Mouse (Mus musculus) spleen, postnatal 36 days (tissue): ENCODE results near the gene Nip7.
A peak's percentile ranks its signal among the peaks of the same experiment; 100 is the strongest.
"Not testable (repeated sequence)": the region's sequence is repeated elsewhere in the genome, so short reads cannot be mapped to it uniquely, and the experiment has no call there.

Experiments
- DNase-seq, 2 experiments: peaks; one replicate each; pipeline ENCODE4 v3.0.0; 2022; ENCODE audit warnings: low spot score in 2 of 2, mixed read lengths in 1 of 2

The Nip7 gene

DNA sequence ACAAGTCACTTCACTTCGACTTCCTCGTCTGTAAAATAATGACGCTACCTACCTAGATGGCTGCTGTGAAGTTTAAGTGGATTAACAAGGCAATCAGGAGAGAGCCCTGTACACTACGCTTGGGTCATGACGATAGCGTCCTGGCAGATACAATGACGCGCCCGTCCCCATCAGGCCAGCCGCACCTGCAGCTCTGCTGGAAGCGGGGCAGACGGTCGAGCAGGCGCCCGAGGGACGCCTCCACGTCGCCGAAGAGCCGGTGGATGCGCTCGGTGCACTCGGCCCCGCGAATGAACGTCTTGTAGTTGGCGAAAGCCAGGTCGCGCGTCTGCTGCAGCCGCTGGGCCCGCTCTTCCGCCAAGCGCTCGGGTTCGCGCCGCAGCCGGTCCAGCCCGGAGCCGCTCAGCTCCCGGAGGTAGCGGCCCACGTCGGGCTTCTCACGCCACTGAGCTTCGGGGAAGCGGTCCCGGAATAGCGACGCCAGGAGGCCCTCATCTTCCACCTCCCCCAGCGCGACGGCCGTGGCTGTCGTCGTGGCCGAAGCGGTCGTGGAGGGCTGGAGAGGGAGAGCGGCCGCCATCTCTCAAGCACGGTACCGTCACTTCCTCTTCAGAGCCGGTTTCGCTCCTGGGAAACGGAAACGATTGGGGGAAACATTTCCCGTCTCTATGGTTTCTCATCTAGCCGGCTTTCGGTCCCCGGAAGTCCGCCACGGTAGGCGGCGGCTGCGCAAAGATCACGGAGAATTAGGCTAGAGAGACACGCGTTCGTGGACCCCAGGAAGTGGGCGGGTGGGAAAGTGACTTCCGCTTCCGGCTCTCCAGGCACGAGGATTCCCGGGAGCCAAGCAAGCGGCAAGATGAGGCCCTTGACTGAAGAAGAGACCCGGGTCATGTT, at the start of gene Nip7, which contains the start of gene Cog8:
TSS of gene Nip7 (plus strand) at position 802 of the 897 bp plus-strand sequence.
TSS of gene Cog8 (minus strand) at position 614 of the 897 bp plus-strand sequence.
- peak; percentile 96 for DNase-seq

- no peak for DNase-seq
These were observed 48.9 kb upstream of the Nip7 start for GRCm38 (mm10) chr8:107007795-107008194.

- DNase-seq, result no peak
These were observed 44.0 kb upstream of the Nip7 start for GRCm38 (mm10) chr8:107012666-107013065.

DNA sequence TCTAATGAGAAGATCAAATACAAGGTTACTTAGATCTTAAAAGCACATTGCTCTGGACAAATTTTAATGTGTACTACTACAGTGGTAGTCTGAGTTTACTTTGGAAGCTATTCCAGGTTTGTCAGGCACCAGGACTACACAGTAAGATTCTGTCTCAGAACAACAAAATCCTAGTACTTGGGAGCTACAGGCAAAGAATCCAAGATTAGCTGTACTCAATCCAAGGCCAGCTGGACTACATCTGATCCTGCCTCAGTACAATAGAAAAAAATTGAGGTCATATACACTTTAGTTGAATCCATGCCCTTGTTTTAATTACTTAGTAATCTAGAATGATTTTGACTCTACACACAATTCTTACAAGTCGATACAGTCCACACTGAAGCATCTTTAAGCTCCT, 41.8 kb upstream of the Nip7 start:
- no peak for DNase-seq

GRCm38 (mm10) chr8:107023479-107023878, 33.2 kb upstream of the Nip7 start:
- DNase-seq, result no peak

GRCm38 (mm10) chr8:107029310-107029709, 27.4 kb upstream of the Nip7 start:
- DNase-seq, result no peak

- DNase-seq, result no peak
These were observed 26.6 kb upstream of the Nip7 start for GRCm38 (mm10) chr8:107030058-107030457.

DNA sequence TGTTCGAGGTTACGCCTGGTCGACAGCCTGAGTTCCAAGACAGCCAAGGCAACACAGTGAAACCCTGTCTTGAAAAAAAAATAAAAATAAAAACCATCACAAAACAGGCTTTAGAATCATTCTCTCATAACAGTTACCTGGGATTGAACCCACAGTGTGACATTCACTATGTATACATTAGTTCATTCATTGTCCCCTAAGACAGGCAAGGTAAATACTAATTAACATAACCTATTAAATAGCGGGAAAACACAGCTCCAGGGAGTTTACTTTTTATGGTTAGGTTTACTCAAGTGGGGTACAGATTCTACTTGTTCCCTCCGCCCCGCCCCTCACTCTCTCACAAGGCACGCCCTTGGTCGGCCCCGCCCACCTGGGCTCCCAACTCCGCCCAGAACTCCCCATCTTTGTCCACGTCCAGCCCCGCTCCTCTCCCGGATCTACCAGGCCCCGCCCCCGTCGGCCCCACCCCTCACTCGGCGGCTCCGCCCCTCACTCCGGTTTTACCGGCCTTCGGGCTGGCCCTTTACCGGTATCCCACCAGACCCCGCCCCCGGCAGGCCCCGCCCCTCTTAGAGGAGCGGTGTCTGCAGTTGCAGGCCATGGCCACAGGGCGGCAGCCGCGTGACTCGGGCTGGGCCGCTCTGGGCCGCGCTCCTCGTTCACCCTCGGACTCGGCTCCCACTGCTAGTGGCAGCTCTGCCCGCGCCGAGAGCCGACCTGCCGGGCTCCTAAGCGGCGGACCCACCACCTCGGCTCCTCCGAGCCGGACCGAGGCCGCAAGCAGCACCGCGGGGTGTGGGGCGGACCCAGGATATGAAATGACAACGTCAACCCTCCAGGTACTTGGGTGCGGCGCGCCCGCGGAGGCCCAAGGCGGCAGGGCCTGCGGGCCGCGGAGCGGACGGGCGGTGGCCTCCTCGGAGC, 25.8 kb upstream of the Nip7 start, which contains the start of gene Vps4a:
TSS of gene Vps4a (plus strand) at position 573 of the 927 bp plus-strand sequence.
- peak; percentile 94 to 95 for DNase-seq

DNA sequence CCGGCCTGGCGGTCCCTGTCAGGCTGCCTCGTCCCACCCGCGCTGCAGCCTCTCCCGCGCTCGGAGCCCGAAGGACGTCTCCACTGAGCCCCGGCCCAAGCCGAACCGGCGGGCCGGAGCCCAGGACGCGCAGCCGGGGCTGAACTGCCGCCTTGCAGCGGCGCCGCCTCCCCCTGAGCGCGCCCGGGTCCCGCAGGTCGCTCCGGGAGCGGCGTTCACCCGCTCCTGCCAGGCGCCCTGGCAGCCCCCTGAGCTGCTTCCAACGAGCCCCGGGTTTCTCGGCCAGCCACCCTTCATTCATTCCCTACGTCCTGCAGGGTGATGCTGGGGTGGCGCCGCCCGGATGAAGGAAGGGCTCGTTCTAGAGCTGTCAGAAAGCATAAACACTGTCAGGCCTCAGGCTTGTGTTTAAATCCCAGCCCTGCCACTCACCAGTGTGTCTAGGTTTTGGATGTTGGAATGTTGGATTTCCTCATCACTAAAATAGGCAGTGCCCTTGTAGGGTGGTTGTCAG, 25.0 kb upstream of the Nip7 start:
- peak in 1 of 2 experiments; percentile 9 for DNase-seq

DNA sequence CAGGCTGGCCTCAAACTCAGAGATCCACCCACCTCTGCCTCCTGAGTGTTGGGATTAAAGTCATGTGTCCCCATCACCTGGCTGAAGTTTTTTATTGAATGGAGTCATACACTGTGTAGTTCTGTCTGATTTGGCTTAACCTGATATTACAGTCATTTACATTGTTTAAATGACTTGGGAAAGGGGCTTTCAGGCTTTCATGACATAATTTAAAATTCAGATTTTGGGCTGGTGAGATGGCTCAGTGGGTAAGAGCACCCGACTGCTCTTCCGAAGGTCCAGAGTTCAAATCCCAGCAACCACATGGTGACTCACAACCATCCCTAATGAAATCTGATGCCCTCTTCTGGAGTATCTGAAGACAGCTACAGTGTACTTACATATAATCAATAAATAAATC, 23.1 kb upstream of the Nip7 start:
- DNase-seq, result not testable (repeated sequence)

GRCm38 (mm10) chr8:107035641-107036040, 21.0 kb upstream of the Nip7 start:
- DNase-seq, result no peak

DNA sequence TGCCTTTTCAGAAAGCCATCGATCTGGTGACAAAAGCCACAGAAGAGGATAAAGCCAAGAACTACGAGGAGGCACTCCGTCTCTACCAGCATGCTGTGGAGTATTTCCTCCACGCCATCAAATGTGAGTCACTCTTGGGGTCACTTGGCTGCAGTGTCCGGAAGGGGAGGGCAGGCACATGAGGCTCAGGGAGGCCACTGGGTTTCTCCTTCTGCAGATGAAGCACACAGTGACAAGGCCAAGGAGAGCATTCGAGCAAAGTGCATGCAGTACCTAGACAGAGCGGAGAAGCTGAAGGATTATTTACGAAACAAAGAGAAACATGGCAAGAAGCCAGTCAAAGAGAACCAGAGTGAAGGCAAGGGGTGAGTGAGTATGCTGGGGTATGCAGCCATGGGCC, 20.1 kb upstream of the Nip7 start:
- DNase-seq, result no peak

DNA sequence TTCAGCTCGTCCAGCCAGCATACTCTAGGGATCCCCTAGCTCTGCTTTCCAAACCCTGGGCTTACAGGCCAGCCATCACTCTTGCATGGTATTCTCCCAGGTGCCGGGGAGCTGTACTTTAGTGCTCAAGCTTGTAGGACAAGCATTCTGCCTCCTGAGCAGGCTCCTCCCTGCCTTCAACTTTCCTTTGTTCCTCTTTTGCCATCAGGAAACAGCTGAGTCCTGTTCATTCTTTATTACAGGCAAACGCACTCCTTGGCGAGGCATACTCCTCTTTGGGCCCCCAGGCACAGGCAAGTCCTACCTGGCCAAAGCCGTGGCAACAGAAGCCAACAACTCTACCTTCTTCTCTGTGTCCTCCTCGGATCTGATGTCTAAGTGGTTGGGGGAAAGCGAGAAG, 16.0 kb upstream of the Nip7 start:
- DNase-seq, result no peak

GRCm38 (mm10) chr8:107045478-107045877, 11.2 kb upstream of the Nip7 start:
- DNase-seq, result no peak

DNA sequence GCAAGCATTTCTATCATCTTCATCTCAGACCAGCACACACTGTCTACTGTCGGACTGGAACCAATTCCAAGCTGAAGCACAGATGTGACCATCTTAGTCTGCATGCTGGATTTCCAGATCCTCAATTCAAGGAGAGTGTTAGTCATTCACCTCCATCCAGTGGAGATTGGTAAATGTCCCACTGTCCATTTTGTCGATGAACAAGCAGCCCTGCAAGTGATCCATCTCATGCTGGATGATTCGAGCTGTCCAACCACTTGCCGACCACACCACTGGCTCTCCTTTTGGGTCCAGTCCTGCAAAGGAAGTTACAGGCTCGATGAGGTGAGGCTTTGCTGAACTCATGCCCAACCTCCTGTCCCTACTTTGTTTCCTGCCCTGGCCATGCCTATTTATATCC, 9.7 kb upstream of the Nip7 start:
- no peak for DNase-seq

DNA sequence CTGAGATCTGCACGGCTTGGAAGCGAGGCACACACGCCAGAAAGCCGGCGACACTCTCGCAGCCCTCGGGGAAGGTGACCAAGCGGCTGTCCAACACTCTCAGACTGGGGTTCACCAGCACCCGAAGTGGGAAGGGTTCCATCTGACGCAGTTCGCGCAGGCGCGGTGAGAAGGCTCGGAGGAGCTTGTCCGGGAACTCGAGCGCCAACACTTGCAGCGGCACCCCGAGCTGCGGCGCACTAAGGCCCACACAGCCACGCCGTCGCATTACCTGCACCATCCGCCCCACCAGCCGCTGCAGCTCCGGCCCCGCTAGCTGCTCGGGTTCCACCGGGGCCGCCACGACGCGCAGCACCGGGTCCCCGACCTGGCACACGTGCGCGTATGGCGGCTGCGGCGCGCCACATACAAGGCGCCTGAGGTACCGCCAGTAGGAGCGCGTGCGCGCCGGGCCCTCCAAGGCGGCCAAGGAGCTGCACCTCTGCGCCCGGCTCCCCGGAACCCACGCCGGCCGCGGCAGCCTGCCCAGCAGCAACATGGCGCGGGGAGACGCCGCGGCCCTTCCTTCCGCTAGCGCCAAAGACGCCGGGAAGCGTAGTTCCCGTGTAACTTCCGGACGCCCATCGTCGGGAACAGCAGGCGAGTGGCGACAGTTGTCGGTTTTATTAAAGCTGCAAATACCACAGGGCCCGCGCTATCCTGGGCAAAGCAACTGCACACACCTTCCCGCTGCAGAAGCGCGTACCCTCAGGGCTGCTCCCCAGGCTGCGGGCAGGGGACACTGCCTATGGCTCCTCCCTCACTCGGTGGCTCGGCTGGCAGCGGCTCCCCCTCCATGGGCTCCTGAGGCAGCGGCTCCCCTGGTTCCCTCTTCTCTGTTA, 8.4 kb upstream of the Nip7 start, which contains the start of gene Pdf:
TSS of gene Pdf (minus strand) at position 554 of the 881 bp plus-strand sequence.
- peak; percentile 80 to 82 for DNase-seq

DNA sequence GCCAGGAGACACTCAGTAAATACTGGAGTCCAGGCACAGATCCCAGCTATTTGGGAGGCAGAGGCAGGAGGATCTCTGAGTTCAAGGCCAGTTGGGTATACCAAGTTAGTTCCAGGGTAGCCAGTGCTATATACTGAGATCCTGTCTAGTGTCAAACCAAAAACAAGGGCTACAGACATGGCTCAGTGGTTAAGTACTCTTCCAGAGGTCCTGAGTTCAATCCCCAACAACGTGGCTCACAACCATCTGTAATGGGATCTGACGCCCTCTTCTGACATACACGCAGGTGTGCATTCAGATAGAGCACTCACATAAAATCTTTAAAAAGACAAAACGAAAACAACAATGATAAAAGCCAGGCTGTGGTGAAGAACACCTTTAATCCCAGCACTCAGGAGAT, 7.2 kb upstream of the Nip7 start:
- DNase-seq, result no peak

DNA sequence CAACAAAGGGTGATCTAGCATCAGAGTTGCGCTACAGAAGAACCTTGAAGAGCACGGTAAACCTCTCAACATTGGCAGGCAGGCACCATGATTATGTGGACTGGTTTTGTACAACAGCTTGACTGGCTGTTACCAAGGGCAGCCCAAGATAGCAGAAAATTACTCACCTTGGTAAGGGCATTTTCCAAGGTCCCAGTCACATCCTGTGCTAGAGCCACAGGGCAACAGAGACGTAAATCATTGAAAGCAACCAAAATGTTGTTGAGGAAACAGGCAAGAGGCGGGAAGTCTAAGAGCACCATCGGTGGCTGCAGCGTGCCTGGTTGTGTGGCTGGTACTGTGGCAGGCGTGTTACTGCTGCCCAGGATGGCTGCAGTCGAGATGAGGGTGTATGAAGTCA, 4.6 kb upstream of the Nip7 start:
- DNase-seq, result no peak

DNA sequence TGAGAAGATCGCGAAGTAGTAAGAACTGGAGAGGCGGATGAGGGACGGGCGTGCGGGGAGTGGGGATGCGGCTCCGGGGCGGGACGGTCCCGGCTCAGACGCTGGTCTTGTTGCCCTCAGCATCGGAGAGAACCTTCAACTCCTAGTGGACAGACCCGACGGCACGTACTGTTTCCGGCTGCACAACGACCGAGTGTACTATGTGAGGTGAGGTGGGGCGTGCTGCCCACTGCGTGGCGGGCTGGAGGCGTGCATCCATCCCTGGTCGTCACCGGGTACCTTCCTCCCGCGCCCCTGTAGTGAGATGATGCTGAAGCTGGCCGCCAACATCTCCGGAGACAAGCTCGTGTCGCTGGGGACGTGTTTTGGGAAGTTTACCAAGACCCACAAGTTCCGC, 294 bp downstream of the Nip7 start:
- no peak for DNase-seq

DNA sequence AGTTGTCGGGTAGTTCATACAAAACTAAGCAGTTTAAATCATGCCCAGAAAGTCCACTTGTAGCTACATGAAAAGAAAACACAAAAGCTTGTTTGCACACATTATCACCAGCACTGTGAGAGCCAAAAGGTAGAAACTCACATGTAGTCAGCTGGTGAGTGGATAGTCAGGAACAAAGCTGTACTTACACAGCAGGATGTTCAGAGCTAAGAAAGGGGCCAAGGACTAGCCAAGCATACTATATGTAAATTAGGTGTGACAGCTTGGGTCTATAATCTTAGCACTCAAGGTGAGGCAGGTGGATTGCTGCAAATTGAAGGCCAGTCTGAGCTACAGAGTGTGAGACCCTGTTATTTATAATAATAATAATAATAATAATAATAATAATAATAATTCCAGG, 5.9 kb downstream of the Nip7 start:
- DNase-seq, result peak in 1 of 2 experiments; percentile 19
